Mouse (Mus musculus) forebrain, embryonic 14.5 days (tissue): ENCODE measurements at regions not wholly inside any gene's neighbourhood (a gene's known extent, or its start where the extent isn't known, plus 50 kb on each side); places are given as distances from the start of the nearest gene placed in this dataset.
A peak's percentile ranks its signal among the peaks of the same experiment; 100 is the strongest.

ENCODE experiments used
- ATAC-seq: fragments of 200-750 bp; cut with Nextera tagmentation; 2 replicates; pipeline ENCODE4 v1.8.0; 2017; ENCODE audit warnings: mild to moderate bottlenecking, moderate library complexity
- DNase-seq: peaks from one replicate; pipeline ENCODE4 v3.0.0-alpha.2; 2015; ENCODE audit warnings: low spot score
- H3K27ac ChIP-seq: fragments of 300-500 bp; sonication (generic); 2 replicates; pipeline ENCODE4 v1.5.1; 2014; ENCODE audit warnings: low read depth, mild to moderate bottlenecking, control low read depth, low read length, moderate library complexity
- H3K27me3 ChIP-seq: fragments of 300-500 bp; sonication (generic); replicated peaks from 2 replicates; pipeline ENCODE4 v1.6.1; 2014; ENCODE audit warnings: low read length, control low read depth, mixed read lengths; ENCODE audit not compliant: control insufficient read depth, insufficient read depth
- H3K36me3 ChIP-seq: fragments of 300-500 bp; sonication (generic); 2 replicates; pipeline ENCODE4 v1.6.1; 2014; ENCODE audit warnings: low read length, control low read depth; ENCODE audit not compliant: control insufficient read depth, insufficient read depth
- H3K4me1 ChIP-seq: fragments of 300-500 bp; sonication (generic); 2 replicates; pipeline ENCODE4 v1.6.1; 2014; ENCODE audit warnings: antibody characterized with exemption, low read length, control low read depth; ENCODE audit not compliant: control insufficient read depth, insufficient read depth
- H3K4me2 ChIP-seq: fragments of 300-500 bp; sonication (generic); 2 replicates; pipeline ENCODE4 v1.6.1; 2014; ENCODE audit warnings: mild to moderate bottlenecking, control low read depth, low read length
- H3K4me3 ChIP-seq: fragments of 300-500 bp; sonication (generic); 2 replicates; pipeline ENCODE4 v1.5.1; 2014; ENCODE audit warnings: low read depth, low read length, control low read depth
- H3K9ac ChIP-seq: fragments of 300-500 bp; sonication (generic); 2 replicates; pipeline ENCODE4 v1.6.1; 2014; ENCODE audit warnings: mild to moderate bottlenecking, low read length, control low read depth, moderate library complexity
- H3K9me3 ChIP-seq: fragments of 300-500 bp; sonication (generic); replicated peaks from 2 replicates; pipeline ENCODE4 v1.6.1; 2016; ENCODE audit warnings: low read length, control low read depth, mixed read lengths; ENCODE audit not compliant: control insufficient read depth
- WGBS: fragments of 180-500 bp; shearing (Covaris S2); extraction: QIAGEN DNeasy Blood & Tissue Kit; methylation state at CpG from one replicate; pipeline ENCODE4 v1.1.7; 2014; 5-methylcytosine and 5-hydroxymethylcytosine counted together

DNA sequence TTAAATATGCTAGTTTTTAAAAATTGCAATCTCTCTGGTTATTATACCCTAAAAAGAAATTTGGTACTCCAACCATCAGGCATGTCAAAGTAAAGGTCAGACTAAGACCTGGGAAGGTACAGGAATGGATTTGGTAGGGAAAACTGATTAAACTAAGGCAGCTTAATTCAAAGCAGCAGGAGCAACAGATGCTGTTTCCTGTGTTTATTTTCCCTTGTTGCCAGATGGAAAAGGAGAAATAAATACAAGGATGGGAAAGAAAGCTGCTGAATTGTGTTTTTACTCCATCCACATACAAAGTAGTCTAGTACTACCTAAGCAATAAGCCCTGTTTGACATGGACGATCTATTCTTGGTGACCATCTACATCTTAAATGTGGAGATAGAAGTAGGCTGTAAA lies 1177.6 kb downstream of the Pcdh17 start:
- DNase-seq (peak; percentile 61), ATAC-seq (no peak)
- Histone ChIP-seq H3K4me2 (no peak overlapping the region), H3K4me1 (no peaks in the 10 kb centered on the region), H3K36me3 (no peaks in the 10 kb centered on the region), H3K27ac (no peak overlapping the region), H3K9me3 (no peaks in the 10 kb centered on the region), H3K9ac (no peak overlapping the region), H3K4me3 (no peak overlapping the region), H3K27me3 (no peaks in the 10 kb centered on the region)
- WGBS: 98% methylated on average over 1 of the region's 1 CpGs
